Mouse (Mus musculus): ENCODE results near the gene Fam107b. TPM values are rescaled to one million over a fixed set of nuclear protein-coding genes. Genes with fewer than 3 reads are reported as not detected.
A peak's percentile ranks its signal among the peaks of the same experiment; 100 is the strongest.

Gene Fam107b
- polyA plus RNA-seq, 1 experiment from 2014 or later = 27.0 TPM

DNA sequence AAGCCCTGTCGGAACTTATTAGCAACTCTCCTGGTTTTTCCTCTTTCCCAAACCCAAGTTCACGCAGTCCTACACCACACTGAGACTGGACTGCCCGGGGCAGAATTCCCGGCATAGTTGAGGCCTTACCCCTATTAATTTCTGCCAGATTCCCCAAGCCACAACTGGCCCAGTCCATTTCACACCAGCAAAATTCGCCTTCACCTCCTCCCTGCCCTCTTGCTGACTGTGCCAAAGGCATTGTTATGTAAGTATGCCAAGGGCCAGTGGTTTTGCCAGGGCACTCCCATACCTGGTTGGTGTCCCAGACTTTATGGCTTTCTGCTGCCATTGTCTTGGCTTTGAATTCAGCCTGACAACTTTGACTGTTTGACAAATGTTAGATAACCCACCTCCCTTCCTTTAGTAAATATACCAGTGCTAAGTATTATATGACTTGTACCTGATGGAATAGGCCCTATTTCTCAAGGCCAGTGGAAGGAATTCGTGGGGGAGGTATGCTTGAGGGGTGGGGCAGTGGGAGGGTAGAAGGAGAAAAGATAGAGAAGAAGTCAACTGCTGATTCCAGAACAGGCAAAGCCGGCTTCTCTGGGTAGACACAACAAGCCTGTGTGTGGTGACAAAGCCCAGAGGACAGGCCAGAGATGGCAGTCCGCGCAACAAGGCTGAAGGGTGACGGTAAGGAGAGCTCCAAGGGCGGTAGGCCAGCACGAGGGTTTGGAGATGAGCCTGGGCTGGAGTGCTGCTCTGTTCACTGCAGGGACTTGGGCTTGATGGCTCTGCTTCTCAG is 178.6 kb downstream of the Fam107b start:
- Histone ChIP-seq H3K36me3 (ENCODE audit: control insufficient read depth, insufficient read depth, low read length) (no peaks in the 10 kb centered on the region), H3K9ac (ENCODE audit: low read depth, low read length) (no peak overlapping the region), H3K4me1 (ENCODE audit: control insufficient read depth, insufficient read depth, low read depth, low read length) (peaks cover 19% of the 10 kb centered on the region), H3K4me3 (ENCODE audit: low read length) (no peak overlapping the region), H3K27me3 (replicated peaks; ENCODE audit: control insufficient read depth, insufficient read depth, low read length) (no peaks in the 10 kb centered on the region), H3K9me3 (ENCODE audit: control insufficient read depth, low read length) (no peaks in the 10 kb centered on the region), H3K27ac (ENCODE audit: low read depth, low read length) (no peak overlapping the region), H3K4me2 (ENCODE audit: low read length) (no peak overlapping the region)
- no peak for ATAC-seq
- 77% methylated on average over 12 of the region's 12 CpGs for WGBS

DNA sequence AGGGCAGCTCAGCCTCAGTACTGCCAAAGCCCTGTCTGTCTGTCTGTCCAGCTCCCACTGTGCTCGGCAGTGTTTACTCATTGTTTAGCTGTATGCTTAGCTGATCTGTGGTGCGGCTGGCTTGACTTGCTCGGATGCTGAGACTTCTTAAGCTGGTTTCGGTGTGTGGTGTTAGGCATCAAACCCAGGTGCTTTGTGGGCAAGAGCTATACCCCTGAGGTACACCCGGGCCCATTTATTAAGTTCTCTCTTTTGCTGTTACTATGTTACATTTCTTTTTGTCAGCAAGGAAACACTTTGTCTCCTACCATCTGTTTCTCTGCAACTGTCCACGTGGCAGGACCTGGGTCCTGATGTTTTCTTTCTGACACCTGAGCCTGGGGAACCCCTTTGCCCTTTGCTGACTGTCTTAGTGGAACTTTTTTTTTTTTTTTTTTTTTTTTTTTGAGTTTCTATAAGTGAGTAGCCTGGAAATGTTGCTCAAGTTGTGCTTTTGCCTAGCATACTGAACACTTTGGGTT is 179.3 kb downstream of the Fam107b start:
- Histone ChIP-seq H3K36me3 (ENCODE audit: control insufficient read depth, insufficient read depth, low read length) (no peaks in the 10 kb centered on the region), H3K27ac (ENCODE audit: low read depth, low read length) (no peak overlapping the region), H3K4me2 (ENCODE audit: low read length) (no peak overlapping the region), H3K9ac (ENCODE audit: low read depth, low read length) (no peak overlapping the region), H3K4me3 (ENCODE audit: low read length) (no peak overlapping the region), H3K4me1 (ENCODE audit: control insufficient read depth, insufficient read depth, low read depth, low read length) (peaks cover 21% of the 10 kb centered on the region), H3K27me3 (replicated peaks; ENCODE audit: control insufficient read depth, insufficient read depth, low read length) (no peaks in the 10 kb centered on the region), H3K9me3 (ENCODE audit: control insufficient read depth, low read length) (no peaks in the 10 kb centered on the region)
- 69% methylated on average over 5 of the region's 6 CpGs for WGBS
- ATAC-seq = no peak

DNA sequence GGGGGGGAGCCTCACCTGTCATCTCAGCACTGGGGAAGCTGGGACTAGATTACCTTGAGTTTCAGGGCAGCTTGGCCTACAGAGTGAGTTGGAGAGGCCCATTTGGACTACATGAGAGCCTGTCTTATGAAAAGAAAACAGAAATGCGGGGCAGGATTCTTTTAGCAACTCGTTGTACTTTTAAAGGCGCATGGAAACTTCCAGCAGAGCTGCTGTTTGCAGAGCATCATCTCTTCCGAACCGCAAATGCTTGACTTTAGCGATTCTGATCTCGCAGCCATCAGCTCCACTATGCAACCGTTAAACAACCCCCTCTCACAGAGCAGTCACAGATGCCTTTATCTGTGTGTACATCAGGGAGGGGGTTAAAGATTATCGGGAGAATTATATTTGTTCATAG is 179.8 kb downstream of the Fam107b start:
- no peak for ATAC-seq
- H3K27me3 ChIP-seq (replicated peaks; ENCODE audit: control insufficient read depth, insufficient read depth, low read length) = no peaks in the 10 kb centered on the region
- WGBS = 86% methylated on average over 9 of the region's 9 CpGs

DNA sequence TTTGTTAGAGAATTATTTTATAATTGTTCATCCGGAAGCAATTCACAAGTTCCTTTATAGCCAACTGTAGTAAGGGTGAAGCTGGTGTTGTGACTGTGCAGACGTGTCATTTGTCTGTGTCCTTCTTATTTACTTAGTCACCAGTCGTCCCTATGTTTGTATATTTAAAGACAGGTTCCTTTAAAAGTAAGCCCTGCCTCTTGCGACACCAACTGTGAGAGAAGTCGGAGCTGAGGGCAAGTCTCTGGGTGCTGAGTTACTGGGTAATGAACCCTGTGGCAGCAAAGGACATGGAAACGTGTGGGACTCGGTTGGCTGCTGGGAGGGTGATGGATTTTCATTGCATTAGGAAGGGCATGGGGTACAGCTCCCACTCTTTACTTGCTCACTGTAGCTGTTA is 182.1 kb downstream of the Fam107b start:
- Histone ChIP-seq H3K4me1 (ENCODE audit: control insufficient read depth, insufficient read depth, low read depth, low read length) (peaks cover 17% of the 10 kb centered on the region), H3K9ac (ENCODE audit: low read depth, low read length) (no peak overlapping the region), H3K27ac (ENCODE audit: low read depth, low read length) (no peak overlapping the region), H3K4me2 (ENCODE audit: low read length) (no peak overlapping the region), H3K36me3 (ENCODE audit: control insufficient read depth, insufficient read depth, low read length) (no peaks in the 10 kb centered on the region), H3K4me3 (ENCODE audit: low read length) (no peak overlapping the region), H3K27me3 (replicated peaks; ENCODE audit: control insufficient read depth, insufficient read depth, low read length) (no peaks in the 10 kb centered on the region), H3K9me3 (ENCODE audit: control insufficient read depth, low read length) (no peaks in the 10 kb centered on the region)
- 63% methylated on average over 7 of the region's 7 CpGs for WGBS
- ATAC-seq = no peak

More for the DNA sequence above, 179.8 kb downstream of the Fam107b start:
- Histone ChIP-seq H3K36me3 (ENCODE audit: control insufficient read depth, insufficient read depth, low read length) (no peaks in the 10 kb centered on the region), H3K9ac (ENCODE audit: low read depth, low read length) (no peak overlapping the region), H3K9me3 (ENCODE audit: control insufficient read depth, low read length) (no peaks in the 10 kb centered on the region), H3K4me3 (ENCODE audit: low read length) (no peak overlapping the region), H3K4me2 (ENCODE audit: low read length) (no peak overlapping the region), H3K4me1 (ENCODE audit: control insufficient read depth, insufficient read depth, low read depth, low read length) (peaks cover 21% of the 10 kb centered on the region), H3K27ac (ENCODE audit: low read depth, low read length) (no peak overlapping the region)

DNA sequence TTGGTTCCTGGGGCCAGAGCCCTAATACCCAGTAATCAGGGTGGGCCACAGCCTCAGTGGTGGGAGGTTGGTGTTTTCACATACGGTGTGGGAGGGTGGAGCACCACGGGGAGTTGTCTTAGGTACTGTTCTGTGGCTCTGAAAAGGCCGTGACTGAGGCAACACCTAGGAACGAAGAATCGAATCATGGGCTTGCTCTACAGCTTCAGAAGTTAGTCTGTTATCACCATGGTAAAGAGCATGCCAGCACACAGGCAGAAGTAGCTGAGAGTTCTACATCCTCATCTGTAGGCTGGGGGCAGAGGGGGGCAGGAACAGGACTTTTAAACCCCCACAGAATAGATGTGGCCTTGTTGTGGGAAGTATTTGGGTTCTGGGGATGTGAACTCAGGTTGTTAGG is 182.6 kb downstream of the Fam107b start:
- no peak overlapping the region for H3K27ac ChIP-seq (ENCODE audit: low read depth, low read length)
- H3K4me3 ChIP-seq (ENCODE audit: low read length) = no peak overlapping the region
- no peak overlapping the region for H3K9ac ChIP-seq (ENCODE audit: low read depth, low read length)
- H3K4me1 ChIP-seq (ENCODE audit: control insufficient read depth, insufficient read depth, low read depth, low read length) = peaks cover 17% of the 10 kb centered on the region
- 90% methylated on average over 5 of the region's 5 CpGs for WGBS
- H3K4me2 ChIP-seq (ENCODE audit: low read length) = no peak overlapping the region
- no peaks in the 10 kb centered on the region for H3K9me3 ChIP-seq (ENCODE audit: control insufficient read depth, low read length)
- no peaks in the 10 kb centered on the region for H3K27me3 ChIP-seq (replicated peaks; ENCODE audit: control insufficient read depth, insufficient read depth, low read length)
- ATAC-seq = no peak
- H3K36me3 ChIP-seq (ENCODE audit: control insufficient read depth, insufficient read depth, low read length) = no peaks in the 10 kb centered on the region

DNA sequence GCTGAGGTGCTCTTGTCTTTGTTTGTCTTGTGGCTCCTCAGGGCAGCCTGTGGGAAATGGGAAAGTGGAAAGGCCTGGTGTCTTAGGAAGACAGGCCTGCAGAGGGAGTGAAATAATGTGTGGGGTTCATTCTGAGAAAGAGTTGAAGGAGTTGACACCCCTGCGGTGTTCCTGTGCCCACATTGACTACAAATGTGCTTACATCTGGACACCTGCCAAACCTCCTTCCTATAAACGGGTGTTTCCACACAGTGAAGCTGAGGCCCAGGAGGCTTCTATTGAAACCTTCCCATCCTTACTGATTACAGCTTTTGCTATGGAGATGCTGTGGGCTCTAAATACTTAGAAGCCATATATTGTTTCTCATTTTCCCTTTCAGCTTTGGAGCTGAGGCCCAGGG is 183.5 kb downstream of the Fam107b start:
- no peak overlapping the region for H3K4me3 ChIP-seq (ENCODE audit: low read length)
- H3K36me3 ChIP-seq (ENCODE audit: control insufficient read depth, insufficient read depth, low read length) = no peaks in the 10 kb centered on the region
- ATAC-seq = peak; percentile 72
- 24% methylated on average over 2 of the region's 2 CpGs for WGBS
- H3K9me3 ChIP-seq (ENCODE audit: control insufficient read depth, low read length) = no peaks in the 10 kb centered on the region
- H3K4me2 ChIP-seq (ENCODE audit: low read length) = no peak overlapping the region
- no peaks in the 10 kb centered on the region for H3K27me3 ChIP-seq (replicated peaks; ENCODE audit: control insufficient read depth, insufficient read depth, low read length)
- H3K9ac ChIP-seq (ENCODE audit: low read depth, low read length) = no peak overlapping the region
- peak overlapping the region; percentile 67 for H3K27ac ChIP-seq (ENCODE audit: low read depth, low read length)
- H3K4me1 ChIP-seq (ENCODE audit: control insufficient read depth, insufficient read depth, low read depth, low read length) = peaks cover 17% of the 10 kb centered on the region

DNA sequence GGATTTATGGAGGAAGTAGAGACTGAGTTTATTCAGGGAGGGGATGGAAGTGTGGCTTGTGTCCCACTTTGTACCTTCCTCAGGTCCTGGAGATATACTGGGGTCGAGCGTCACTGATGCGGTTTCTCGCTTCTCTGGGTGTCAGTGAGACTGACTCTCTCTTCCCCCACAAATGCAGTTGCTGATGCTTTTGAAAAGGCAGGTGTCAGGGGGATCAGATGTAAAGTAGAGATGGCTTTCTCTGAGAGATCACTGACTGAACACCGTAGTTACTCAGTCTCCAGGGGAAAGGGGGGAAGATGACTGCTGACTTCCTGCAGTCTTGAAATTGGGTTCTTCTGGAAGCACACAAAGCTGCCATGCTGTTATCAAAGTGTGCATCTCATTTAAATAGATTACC is 185.6 kb downstream of the Fam107b start:
- no peak overlapping the region for H3K27ac ChIP-seq (ENCODE audit: low read depth, low read length)
- 82% methylated on average over 5 of the region's 5 CpGs for WGBS

DNA sequence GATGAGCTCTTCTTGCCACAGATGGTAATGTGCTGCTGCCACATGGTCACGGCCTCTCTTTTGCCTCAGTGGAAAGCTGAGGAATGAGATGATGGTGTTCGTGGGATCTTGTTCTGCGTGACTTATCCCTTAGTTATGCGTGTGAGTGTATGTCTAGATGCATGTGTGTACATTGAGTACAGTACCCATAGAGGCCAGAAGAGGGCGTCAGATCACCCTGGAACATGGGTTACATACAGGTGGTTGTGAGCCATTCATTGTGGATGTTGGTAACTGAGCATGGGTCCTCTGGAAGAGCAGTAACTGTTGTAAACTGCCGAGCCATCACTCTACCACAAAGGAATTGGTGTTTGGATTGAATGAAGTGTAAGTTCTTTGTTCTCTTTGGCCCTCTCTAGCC is 188.1 kb downstream of the Fam107b start:
- Histone ChIP-seq H3K4me1 (ENCODE audit: control insufficient read depth, insufficient read depth, low read depth, low read length) (peaks cover 7% of the 10 kb centered on the region), H3K36me3 (ENCODE audit: control insufficient read depth, insufficient read depth, low read length) (no peaks in the 10 kb centered on the region), H3K9ac (ENCODE audit: low read depth, low read length) (no peak overlapping the region), H3K9me3 (ENCODE audit: control insufficient read depth, low read length) (no peaks in the 10 kb centered on the region), H3K27me3 (replicated peaks; ENCODE audit: control insufficient read depth, insufficient read depth, low read length) (no peaks in the 10 kb centered on the region), H3K27ac (ENCODE audit: low read depth, low read length) (no peak overlapping the region), H3K4me2 (ENCODE audit: low read length) (no peak overlapping the region), H3K4me3 (ENCODE audit: low read length) (no peak overlapping the region)
- ATAC-seq = no peak
- 92% methylated on average over 6 of the region's 6 CpGs for WGBS

More for the DNA sequence above, 185.6 kb downstream of the Fam107b start:
- Histone ChIP-seq H3K4me2 (ENCODE audit: low read length) (no peak overlapping the region), H3K4me3 (ENCODE audit: low read length) (no peak overlapping the region), H3K9me3 (ENCODE audit: control insufficient read depth, low read length) (no peaks in the 10 kb centered on the region), H3K9ac (ENCODE audit: low read depth, low read length) (no peak overlapping the region), H3K36me3 (ENCODE audit: control insufficient read depth, insufficient read depth, low read length) (no peaks in the 10 kb centered on the region), H3K4me1 (ENCODE audit: control insufficient read depth, insufficient read depth, low read depth, low read length) (peaks cover 15% of the 10 kb centered on the region), H3K27me3 (replicated peaks; ENCODE audit: control insufficient read depth, insufficient read depth, low read length) (no peaks in the 10 kb centered on the region)
- no peak for ATAC-seq

DNA sequence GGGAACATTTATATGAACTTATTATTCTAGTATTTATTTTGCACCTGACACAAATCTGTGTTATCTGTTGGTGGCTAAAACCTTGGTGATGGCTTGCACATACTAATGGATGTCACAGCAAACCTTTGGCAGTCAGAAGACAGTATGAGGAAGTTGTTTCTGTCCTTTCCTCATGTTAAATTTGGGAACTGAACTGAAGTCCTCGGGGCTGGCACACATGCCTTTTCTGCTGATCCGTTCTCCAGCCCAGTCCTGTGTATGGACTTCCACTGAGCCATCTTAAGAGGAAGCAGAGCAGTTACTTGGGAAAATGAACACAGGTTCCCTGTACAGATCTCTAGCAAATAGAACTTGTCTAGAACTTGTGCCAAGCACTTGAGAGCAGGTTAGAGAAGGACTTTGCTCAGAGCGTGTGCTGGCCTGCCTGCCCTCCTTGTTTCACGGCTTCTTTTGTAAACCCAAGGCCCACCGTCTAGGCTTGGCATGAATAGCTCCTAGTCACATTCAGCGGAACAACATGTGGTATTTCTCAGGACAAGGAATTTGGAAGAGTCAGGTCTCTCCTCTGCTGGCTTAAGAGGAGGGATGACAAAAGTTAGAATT is 190.0 kb downstream of the Fam107b start:
- Histone ChIP-seq H3K9ac (ENCODE audit: low read depth, low read length) (no peak overlapping the region), H3K27ac (ENCODE audit: low read depth, low read length) (no peak overlapping the region), H3K4me3 (ENCODE audit: low read length) (no peak overlapping the region), H3K27me3 (replicated peaks; ENCODE audit: control insufficient read depth, insufficient read depth, low read length) (no peaks in the 10 kb centered on the region), H3K9me3 (ENCODE audit: control insufficient read depth, low read length) (no peaks in the 10 kb centered on the region), H3K4me2 (ENCODE audit: low read length) (no peak overlapping the region), H3K4me1 (ENCODE audit: control insufficient read depth, insufficient read depth, low read depth, low read length) (no peaks in the 10 kb centered on the region; the same call in 1 of the 2 replicates), H3K36me3 (ENCODE audit: control insufficient read depth, insufficient read depth, low read length) (no peaks in the 10 kb centered on the region)
- ATAC-seq = no peak
- 70% methylated on average over 6 of the region's 6 CpGs for WGBS
